Mouse (Mus musculus): ENCODE data around the gene Omp.
A peak's percentile ranks its signal among the peaks of the same experiment; 100 is the strongest.
"Not testable (repeated sequence)": the region's sequence is repeated elsewhere in the genome, so short reads cannot be mapped to it uniquely, and the experiment has no call there.

Gene Omp

GRCm38 (mm10) chr7:98145402-98145801 is at the start of gene Omp:
Omp (minus strand) TSS chr7:98145502.
- no peak for DNase-seq

- peak; percentile 70 for DNase-seq
Measured at GRCm38 (mm10) chr7:98194026-98194792, 48.9 kb upstream of the Omp start.

GRCm38 (mm10) chr7:98193515-98194025 is 48.3 kb upstream of the Omp start:
- peak; percentile 76 for DNase-seq

- no peak for DNase-seq
Measured at GRCm38 (mm10) chr7:98191571-98192250, 46.4 kb upstream of the Omp start.

GRCm38 (mm10) chr7:98190578-98190977 is 45.3 kb upstream of the Omp start:
- DNase-seq = no peak

- no peak for DNase-seq
Measured at GRCm38 (mm10) chr7:98189745-98190144, 44.4 kb upstream of the Omp start.

- no peak for DNase-seq
Measured at GRCm38 (mm10) chr7:98188680-98189079, 43.4 kb upstream of the Omp start.

GRCm38 (mm10) chr7:98188238-98188637 is 42.9 kb upstream of the Omp start:
- DNase-seq = no peak

GRCm38 (mm10) chr7:98187332-98187731 is 42.0 kb upstream of the Omp start:
- not testable (repeated sequence) for DNase-seq

GRCm38 (mm10) chr7:98186637-98187036 is 41.3 kb upstream of the Omp start:
- peak; percentile 84 for DNase-seq

- DNase-seq = no peak
Measured at GRCm38 (mm10) chr7:98185326-98185725, 40.0 kb upstream of the Omp start.

GRCm38 (mm10) chr7:98178560-98179231 is 33.4 kb upstream of the Omp start:
- DNase-seq = no peak

- DNase-seq = peak; percentile 85
Measured at GRCm38 (mm10) chr7:98177929-98178559, 32.7 kb upstream of the Omp start, which contains the start of gene Capn5. Capn5 (minus strand) TSS chr7:98178274.

GRCm38 (mm10) chr7:98177566-98177928 is 32.2 kb upstream of the Omp start:
- DNase-seq = no peak

- no peak for DNase-seq
Measured at GRCm38 (mm10) chr7:98177071-98177485, 31.8 kb upstream of the Omp start.

- no peak for DNase-seq
Measured at GRCm38 (mm10) chr7:98176322-98177070, 31.2 kb upstream of the Omp start.

- no peak for DNase-seq
Measured at GRCm38 (mm10) chr7:98174883-98175755, 29.8 kb upstream of the Omp start.

- no peak for DNase-seq
Measured at GRCm38 (mm10) chr7:98173408-98173807, 28.1 kb upstream of the Omp start.

- no peak for DNase-seq
Measured at GRCm38 (mm10) chr7:98172661-98173060, 27.4 kb upstream of the Omp start.

GRCm38 (mm10) chr7:98171141-98172073 is 26.1 kb upstream of the Omp start:
- no peak for DNase-seq

Measured in retina, postnatal 1 day (tissue).